Mouse (Mus musculus): ENCODE measurements around the gene Kndc1. TPM values are rescaled to one million over a fixed set of nuclear protein-coding genes. Genes with fewer than 3 reads are reported as not detected.

The Kndc1 gene
- 1 to 10 TPM in 1 of 2 experiments, under 1 TPM in 1; 0.91 to 1.0 TPM for total RNA-seq (2021)
- long read RNA-seq, experiment 1, partial matches to known transcripts = 0 of 1 reads
- long read RNA-seq, experiment 1, other reads (novel, unspliced or antisense) = 1 of 1 reads
- long read RNA-seq, experiment 2 = 0 reads

DNA sequence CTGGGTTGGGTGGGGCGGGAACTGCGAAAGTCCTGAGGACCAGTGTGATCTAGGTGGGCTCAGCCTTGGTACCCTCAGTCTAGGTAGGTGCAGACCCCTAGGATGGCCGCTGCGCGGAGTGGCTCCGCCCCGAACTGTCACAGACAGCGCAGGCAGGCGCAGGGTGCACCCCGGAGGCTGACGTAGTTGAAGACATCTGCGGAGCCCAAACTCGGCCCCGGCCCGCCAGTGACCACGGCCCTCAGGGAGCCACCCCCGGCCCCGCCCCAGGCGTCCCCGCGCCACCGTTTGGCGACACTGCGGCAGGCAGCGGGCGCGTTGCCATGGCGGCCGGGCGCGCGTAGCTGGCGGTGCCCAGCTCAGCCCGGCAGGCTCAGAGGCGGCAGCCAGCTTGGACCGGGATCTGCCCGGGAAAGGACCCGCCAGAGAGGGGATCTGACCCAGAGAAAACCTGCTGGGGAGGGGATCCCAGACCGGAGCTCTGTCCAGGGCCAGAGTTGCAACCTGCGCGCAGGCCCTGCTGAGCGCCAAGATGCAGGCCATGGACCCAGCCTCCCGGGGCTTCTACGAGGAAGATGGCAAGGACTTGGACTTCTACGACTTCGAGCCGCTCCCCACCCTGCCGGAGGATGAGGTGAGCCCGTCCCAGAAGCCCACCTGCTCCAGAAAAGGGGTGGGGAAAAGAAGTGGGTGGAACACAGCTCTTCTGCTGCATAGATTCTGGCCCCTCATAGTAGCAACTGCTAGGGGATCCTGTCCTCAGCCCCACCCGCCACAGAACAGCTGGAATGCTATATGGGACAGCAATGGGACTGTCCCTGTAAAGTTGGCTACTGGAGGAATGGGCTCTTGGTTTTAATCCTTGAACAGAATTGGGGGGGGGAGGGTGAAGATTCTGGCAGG, at the start of gene Kndc1:
Gene Kndc1, plus strand, starts transcription at position 42 of the 903 bp plus-strand sequence.
- peak; percentile 38 to 53 for DNase-seq (ENCODE audit: low spot score in 2 of 2)

DNA sequence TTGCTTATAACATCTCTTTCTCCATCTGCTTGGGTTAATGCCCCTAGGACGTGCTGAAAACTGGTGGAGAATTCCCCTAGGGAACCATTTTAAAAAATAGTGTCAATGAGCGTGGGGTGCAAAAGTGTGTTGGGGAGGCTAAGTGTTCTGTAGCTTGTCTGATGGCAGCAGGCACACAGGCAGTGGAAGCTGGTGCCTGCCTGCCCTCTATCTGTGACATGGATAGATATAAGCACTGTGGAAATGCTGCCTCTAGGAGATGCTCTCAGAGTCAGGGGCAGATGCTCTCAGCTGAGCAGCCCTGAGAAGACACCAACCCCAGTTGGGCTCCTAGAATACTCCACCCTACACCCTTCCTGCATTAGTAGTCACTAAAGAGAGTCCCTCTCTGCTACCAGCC, 49.4 kb upstream of the Kndc1 start:
- DNase-seq (ENCODE audit: low spot score in 2 of 2) = no peak

DNA sequence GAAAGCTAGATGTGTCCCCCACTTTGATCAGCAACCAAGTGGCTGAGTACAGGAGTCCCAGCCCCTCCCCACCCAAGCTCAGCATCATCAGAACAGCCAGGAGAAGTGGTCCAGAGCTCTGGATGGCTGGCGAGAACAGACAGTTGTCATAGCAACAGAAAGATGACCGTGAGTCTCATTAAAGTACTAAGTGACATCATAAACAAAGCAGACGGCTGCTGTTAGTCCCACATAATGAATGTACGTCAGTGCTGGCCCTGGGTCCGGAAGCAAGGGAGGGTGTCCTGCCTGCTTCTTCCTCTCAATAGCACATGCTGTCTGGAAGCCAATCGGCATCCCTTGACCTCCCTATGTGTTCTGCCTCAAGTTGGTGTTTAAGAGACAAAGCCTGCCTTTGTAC, 44.3 kb upstream of the Kndc1 start:
- no peak for DNase-seq (ENCODE audit: low spot score in 2 of 2)

DNA sequence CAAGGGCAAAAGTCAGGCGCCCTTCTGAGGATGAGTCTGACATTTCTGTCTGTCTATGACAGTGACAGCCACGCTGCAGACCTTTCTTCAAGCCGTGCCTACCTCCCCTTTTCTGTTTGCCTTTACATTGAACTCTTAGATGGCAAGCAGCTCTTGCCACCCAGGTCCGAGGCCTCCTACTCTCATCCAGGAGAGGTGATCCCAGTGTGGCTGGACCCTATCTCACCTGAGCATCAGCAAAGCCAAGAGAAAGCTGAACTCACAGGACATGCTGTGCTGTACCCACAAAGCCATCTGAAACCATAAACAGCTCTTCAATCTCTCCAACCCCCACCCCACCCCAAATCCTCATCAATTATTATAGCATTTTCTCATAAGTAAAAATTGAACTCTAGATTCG, 43.8 kb upstream of the Kndc1 start:
- DNase-seq (ENCODE audit: low spot score in 2 of 2) = no peak

DNA sequence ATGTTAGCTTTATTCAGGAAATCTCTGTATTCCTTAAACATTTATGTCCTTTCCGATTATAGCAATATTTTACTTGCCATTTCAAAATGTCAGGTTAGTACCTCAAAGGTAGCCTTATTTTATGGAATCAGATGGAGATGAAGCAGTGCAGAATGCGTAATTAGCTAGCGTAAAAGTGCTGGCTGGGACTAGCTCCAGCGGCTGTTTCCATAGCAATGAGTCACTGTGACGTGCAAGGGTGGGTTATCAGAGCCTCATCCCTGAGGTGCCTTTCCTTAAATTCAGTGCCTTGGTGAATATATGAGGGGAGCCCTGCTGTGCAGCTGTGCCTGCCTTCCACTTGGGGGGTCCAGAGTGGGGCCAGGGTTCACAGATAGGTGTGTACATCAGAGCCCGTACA, 43.4 kb upstream of the Kndc1 start:
- no peak for DNase-seq (ENCODE audit: low spot score in 2 of 2)

DNA sequence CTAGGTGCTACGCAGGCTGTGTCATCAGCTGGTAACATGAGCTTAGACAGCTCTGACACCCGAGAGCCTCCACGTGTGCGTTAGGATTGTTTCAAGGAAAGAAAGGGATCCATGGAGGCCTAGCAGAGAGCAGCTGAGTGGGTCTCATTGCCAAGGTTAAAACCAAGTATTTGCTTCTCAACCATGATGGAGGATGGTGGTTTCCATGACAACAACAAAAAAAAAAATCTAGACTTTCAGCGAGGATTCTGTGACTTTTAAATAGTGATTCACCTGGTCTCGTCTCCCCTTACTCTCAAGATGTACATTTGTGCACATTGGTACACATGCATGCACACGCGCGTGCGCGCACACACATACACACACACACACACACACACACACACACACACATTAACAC, 39.2 kb upstream of the Kndc1 start:
- no peak for DNase-seq (ENCODE audit: low spot score in 2 of 2)

DNA sequence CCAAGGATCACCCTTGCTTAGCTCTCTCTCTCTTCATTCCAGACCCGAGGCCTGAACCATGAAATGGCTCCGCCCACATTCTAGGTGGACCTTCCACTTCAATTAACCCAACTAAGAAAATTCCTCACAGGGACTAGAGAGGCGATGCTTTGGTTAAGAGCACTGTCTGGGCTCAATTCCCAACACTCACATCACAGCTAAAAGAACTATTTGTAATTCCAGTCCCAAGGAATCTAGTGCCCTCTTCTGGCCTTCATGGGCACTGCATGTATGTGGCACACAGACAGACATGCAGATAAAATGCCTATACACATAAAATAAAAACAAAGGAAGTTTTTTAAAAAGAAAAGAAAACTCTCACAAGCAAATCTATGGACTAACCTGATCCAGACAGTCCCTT, 33.1 kb upstream of the Kndc1 start:
- DNase-seq (ENCODE audit: low spot score in 2 of 2) = peak; percentile 38 to 57

DNA sequence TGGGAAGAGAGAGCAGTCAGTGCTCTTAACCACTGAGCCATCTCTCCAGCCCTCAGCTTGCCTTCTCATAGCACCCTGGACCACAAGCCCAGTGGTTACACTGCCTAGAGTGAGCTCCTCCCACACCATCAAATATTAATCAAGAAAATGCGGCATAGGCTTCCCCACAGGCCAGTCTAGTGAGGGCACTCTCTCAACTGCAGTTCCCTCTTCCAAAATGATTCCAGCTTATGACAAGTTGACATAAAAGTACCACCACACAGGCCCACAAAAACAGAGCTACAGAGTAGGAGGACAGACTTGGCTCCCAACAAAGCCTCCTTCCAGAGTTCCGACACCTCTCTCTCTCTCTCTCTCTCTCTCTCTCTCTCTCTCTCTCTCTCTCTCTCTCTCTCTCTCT, 31.4 kb upstream of the Kndc1 start:
- DNase-seq (ENCODE audit: low spot score in 2 of 2) = no peak

DNA sequence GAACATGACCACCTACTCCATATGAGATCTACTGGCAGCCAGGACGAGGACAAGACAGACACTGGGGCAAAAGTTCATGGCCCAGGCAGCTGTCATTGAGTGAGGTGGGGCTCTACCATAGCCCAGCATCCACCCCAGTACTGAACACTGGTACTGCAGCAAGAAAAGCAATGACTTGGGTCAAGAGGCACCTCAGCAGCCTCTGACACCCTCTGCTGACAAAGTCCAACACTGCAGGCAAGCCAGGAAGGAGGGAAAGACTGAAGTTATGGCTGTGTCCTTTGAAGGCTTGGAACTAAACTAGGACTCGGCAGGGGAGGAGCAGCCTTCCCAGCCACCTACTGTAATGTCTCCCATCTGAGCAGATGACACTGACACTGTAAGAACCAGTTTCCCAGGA, 30.2 kb upstream of the Kndc1 start:
- no peak for DNase-seq (ENCODE audit: low spot score in 2 of 2)

DNA sequence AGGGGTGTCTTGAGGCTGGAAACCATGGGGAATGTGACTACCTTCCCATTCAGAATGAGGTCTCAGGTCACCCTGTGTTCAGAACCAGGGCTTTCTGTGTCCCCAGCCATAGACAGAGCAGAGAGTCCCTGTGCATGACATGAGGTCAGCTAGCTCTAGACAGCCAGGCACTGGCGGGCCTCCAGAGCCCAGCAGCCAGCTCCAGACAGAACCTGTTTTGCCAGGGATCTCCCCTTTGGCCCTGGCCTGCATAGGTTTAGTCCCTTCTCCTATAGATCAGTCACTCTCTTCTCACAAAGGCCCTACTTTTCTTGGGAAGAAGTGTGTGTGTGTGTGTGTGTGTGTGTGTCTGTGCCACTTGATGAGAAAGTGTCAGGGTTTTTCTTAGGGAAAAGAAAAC, 29.6 kb upstream of the Kndc1 start:
- no peak for DNase-seq (ENCODE audit: low spot score in 2 of 2)

DNA sequence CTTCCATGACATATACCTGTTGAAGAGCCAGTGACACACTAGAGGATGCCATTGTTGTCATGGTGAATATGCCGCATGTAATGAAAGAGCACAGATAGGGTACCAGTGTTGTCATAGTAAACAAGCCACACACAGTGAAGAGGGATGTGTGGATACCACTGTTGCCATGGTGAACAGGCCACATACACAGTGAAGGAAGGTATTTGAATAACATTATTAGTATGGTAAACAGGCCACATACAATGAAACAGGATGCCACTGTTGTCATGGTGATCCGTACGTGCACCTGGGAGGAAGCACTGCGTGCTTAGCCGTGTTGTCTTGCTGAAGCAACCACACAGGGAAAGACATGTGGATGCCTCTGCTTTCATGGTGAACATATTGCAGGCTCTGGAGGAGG, 23.5 kb upstream of the Kndc1 start:
- DNase-seq (ENCODE audit: low spot score in 2 of 2) = no peak

DNA sequence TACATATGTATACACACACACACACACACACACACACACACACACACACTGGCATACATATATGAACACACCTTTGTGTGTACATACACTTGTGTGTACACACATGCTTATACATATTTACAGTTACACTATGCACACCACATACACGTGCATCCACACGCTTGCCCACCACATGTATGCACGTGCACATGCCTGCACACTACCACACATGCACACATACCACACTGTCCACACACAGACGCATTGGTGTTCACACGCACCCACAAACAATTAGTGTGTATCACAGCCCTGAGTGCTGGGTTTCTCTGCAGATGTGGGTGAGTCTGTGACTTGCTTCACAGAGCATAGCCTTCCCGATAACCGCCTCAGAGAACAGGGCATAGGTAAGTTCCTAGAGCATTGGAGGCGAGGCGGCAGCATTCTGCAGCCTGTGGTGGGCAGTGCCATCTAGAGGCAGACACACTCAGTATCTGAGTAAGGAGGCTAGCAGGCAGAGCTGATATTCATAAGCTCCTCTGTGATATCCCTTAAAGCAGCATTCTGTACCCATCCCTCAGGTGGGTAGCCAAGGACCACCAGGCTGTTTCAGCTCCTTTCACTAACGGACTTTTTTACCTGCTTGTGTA, 17.2 kb upstream of the Kndc1 start:
- DNase-seq (ENCODE audit: low spot score in 2 of 2) = no peak

DNA sequence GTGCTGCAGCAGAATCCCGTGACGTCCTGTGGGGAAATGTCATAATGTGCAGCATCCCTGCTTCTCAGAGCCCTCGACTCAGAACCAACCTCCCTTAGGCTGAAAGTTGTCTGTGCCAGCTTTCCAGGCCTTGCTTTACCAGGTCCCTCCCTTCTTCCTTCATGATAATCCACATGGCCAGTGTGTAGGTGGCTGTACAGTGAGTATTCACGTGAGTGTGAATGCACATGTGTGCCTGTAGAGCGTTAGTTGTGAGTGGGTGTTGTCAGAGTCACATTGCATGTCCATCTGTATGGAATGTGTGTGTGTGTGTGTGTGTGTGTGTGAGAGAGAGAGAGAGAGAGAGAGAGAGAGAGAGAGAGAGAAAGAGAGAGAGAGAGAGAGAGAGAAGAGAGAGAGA, 16.4 kb upstream of the Kndc1 start:
- DNase-seq (ENCODE audit: low spot score in 2 of 2) = no peak

DNA sequence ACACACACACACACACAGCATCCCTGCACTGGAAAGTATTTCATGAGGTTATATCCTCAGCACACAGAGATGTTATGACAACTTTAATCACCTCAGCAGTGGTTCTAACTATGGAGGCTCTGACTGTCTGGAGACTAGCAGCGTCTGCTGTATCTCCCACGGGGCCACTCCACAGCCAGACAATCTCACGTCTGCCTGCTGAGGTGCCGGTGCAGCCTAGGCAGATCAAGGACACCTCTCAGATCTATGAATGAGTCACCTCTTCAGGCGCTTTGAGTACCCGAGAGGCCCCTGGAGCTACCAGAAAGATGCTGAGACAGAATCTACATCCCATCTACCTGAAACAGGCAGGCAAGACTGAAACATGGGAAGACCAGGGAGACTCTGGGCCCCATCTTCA, 15.9 kb upstream of the Kndc1 start:
- no peak for DNase-seq (ENCODE audit: low spot score in 2 of 2)

DNA sequence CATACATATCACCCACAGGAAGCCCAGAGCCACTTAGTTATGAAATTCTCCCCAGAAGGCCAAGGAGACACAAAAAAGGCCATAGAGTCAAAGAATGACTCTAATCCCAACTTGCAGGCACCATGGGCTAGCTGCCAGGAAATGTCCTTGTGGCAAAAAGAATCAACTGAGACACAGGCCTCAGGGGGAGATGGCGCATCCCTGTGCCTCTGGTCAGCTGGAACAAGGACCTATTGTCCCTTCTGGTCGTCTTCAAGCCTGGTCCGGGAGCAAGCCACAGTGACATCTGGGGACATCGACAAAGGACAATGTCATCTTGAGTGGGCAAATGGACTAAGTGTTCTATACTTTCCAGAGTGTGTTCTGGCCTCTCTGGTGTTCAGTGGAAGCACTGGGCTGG, 11.0 kb upstream of the Kndc1 start:
- no peak for DNase-seq (ENCODE audit: low spot score in 2 of 2)

DNA sequence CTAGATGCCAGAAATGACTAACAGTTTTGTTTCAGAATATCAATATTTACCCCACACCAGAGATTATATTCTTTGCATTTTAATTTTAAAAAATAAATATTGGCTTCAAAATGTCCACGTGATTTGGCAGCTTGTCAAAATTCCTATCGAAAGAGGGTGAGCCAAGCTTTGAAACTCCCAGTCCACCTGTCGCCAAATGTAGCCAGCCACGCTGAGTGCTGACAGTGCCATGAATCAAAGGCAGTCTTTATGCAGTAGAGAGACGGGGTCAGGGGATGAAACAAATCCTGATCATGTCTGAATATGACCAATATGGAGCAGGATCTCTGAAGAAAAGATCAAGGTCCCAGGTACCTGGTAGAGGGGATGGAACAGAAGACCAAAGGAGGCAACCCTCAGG, 2.7 kb upstream of the Kndc1 start:
- no peak for DNase-seq (ENCODE audit: low spot score in 2 of 2)

DNA sequence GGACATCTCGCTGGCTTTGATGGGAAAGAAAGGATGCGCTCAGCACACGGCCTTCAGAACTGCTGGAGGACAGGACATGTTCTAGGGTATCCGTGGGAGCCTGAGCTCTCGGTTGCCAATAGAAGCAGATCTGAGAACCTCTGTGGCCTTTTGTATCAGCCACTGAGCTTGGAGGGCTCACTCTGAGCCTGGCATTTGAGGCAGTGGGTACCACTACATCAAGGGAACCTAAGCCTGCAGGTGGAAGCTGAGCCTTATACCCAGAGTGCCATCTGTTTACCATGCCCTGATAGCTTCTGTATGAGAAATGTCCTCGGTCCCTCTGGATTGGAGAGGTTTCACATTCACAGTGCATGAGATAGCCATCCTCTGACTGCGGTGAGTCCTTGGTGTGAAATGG, 1.8 kb downstream of the Kndc1 start:
- no peak for DNase-seq (ENCODE audit: low spot score in 2 of 2)

DNA sequence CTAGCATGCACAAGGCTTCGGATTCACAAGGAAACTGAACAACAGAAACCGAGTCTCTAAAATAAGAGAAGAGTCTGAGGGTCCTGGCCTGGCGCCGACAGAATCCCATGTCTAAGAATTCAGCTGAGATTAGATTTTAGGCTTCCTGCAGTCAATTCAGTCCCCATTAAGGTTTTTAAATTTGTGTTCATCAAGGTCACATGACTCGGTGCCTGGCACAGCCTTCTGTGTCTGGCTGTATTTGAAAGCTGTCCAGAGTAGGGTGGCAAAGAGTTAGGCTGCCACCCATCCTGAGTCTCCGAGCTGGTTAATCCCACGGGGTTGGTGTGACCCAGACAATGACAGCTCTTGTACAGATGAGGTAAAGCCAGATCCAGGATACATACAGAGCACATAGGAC, 2.3 kb downstream of the Kndc1 start:
- no peak for DNase-seq (ENCODE audit: low spot score in 2 of 2)

DNA sequence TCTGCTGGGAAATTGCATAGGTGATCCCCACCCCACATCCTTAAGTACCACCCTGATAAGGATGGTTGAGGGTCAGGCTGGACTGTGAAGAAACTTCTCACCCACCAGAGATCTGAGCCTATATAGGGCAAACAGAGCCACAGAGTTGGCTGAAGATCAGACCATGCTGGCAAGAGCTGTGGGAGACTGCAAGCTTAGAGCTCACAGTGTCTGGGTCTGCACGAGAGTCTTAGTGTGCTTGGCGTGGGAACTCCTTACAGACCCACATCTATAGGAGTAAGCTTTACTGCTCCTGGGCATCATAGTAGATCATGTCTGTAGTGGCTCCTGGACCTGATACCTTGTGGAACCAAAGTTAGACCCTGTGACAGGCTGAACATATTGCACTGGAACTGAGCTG, 4.1 kb downstream of the Kndc1 start:
- no peak for DNase-seq (ENCODE audit: low spot score in 2 of 2)

DNA sequence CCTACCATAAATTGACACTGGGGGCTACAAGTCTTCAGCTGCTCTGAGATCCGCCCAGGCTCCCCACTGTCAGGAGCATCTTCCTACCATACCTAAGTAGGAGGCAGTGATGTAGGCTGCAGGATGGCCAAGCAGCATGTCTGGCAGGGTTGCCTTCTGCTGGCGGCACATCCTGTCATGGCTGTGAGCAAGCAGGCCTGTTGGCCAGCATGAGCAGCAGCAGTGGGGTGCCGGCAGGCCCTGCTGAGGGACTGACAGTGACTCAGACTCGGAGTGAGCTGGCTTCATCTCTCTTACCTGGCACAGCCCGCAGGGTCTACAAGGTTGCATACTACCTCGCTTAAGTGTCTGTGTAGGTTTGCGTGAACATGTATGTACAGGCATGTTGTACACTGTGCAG, 5.0 kb downstream of the Kndc1 start:
- no peak for DNase-seq (ENCODE audit: low spot score in 2 of 2)

DNA sequence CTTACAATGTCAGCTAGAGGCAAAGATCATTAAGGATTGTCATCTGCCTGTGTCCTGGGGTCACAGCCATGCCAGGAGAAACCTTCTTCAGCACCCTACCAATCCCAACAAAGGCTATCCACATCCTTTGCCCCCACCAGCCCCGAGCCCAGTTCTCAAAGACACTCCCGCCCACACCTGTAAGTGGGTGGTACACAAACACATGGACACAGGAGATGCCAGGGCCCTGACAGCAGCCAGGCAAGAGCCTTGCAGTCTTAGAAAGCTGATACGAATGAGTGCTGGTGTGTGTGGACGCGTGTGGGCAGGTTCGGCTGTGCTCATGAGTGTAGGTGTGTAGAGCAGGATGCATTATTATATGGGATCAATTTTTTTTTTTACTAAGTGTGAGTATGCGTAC, 6.0 kb downstream of the Kndc1 start:
- DNase-seq (ENCODE audit: low spot score in 2 of 2) = no peak

DNA sequence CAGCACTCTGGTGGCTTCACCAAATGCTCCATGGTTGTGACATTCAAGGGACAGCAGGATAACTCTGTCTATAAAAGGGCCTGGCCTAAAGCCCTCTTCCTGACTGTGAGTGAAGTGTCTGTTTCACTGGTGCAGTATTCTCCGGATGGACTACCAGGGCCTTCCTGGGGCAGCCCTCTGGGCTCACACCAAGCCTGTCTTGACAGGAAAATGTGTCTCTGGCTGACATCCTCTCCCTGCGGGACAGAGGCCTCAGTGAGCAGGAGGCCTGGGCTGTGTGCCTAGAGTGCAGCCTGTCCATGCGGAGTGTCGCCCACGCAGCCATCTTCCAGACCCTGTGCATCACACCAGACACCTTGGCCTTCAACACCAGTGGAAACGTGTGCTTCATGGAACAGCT, 6.4 kb downstream of the Kndc1 start:
- DNase-seq (ENCODE audit: low spot score in 2 of 2) = no peak

DNA sequence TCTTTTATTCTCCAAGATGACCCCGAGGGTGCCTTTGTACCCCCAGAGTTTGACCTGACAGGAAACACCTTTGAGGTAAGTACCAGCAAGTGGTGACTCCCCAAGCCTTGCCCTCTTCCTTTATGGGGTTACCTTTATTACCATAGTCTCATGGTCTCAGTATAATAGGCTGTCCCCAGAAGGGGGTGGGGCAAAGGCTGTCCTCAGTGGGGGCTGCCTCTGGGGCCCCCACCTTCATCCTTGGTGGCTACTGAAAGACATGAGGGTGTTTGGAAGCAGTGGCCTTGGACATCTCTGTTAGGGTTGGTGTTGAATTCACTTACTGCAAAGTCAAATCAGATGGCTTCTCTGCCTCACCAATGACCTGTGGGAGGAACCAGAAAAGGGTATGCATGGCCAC, 7.5 kb downstream of the Kndc1 start:
- DNase-seq (ENCODE audit: low spot score in 2 of 2) = no peak

All from gastrocnemius, postnatal 4 days (tissue).